Mouse (Mus musculus): ENCODE data around the gene Nosip.

DNA sequence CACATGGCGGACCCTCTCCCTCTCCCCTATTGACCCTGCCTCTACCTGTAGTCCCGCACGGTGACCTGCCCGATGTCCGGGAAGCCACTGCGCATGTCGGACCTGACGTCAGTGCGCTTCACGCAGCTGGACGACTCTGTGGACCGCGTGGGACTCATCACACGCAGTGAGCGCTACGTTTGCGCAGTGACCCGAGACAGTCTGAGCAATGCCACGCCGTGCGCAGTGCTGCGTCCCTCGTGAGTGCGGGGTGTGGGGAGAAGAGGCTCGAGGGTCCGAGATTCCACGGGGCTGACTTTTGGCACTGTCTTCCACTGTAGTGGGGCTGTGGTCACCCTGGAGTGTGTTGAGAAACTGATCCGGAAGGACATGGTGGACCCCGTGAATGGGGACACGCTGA, 14.3 kb downstream of the Nosip start:
- no peak for TF ChIP-seq CTCF (IDR thresholded peaks at IDR 0.05)
- no peak for TF ChIP-seq EP300 (IDR thresholded peaks at IDR 0.05; ENCODE audit: insufficient read depth, low read depth, low read length)
- no peak for TF ChIP-seq POLR2A (IDR thresholded peaks at IDR 0.05; ENCODE audit: insufficient read depth, low read depth, low read length)

Measured in heart, adult 2 months (tissue).